Mouse (Mus musculus) layer of hippocampus, adult 9-10 months (tissue): Measurements from ENCODE around the gene Il17d.

Experiments
- DNase-seq: peaks from one replicate; pipeline ENCODE4 v3.0.0; 2022; ENCODE audit warnings: low spot score

The Il17d gene

GRCm38 (mm10) chr14:57535646-57536045 lies 11.1 kb downstream of the Il17d start:
- DNase-seq = no peak

GRCm38 (mm10) chr14:57536820-57537219 lies 12.2 kb downstream of the Il17d start:
- DNase-seq = no peak

- DNase-seq = no peak
These were observed 12.9 kb downstream of the Il17d start for GRCm38 (mm10) chr14:57537261-57538015.

- no peak for DNase-seq
These were observed 16.1 kb downstream of the Il17d start for GRCm38 (mm10) chr14:57540683-57541082.

- DNase-seq = no peak
These were observed 17.7 kb downstream of the Il17d start for GRCm38 (mm10) chr14:57542231-57542630.

- DNase-seq = no peak
These were observed 19.0 kb downstream of the Il17d start for GRCm38 (mm10) chr14:57543420-57544039.

GRCm38 (mm10) chr14:57545526-57545925 lies 20.9 kb downstream of the Il17d start:
- DNase-seq = no peak

GRCm38 (mm10) chr14:57546131-57546530 lies 21.6 kb downstream of the Il17d start:
- no peak for DNase-seq

- DNase-seq = no peak
These were observed 22.0 kb downstream of the Il17d start for GRCm38 (mm10) chr14:57546557-57547021.

- no peak for DNase-seq
These were observed 22.5 kb downstream of the Il17d start for GRCm38 (mm10) chr14:57547062-57547461.

GRCm38 (mm10) chr14:57552945-57553344 lies 28.4 kb downstream of the Il17d start:
- no peak for DNase-seq

- DNase-seq = no peak
These were observed 29.9 kb downstream of the Il17d start for GRCm38 (mm10) chr14:57554434-57554833.

- DNase-seq = no peak
These were observed 31.0 kb downstream of the Il17d start for GRCm38 (mm10) chr14:57555471-57556070.

GRCm38 (mm10) chr14:57556922-57557321 lies 32.3 kb downstream of the Il17d start:
- no peak for DNase-seq

- no peak for DNase-seq
These were observed 41.0 kb downstream of the Il17d start for GRCm38 (mm10) chr14:57565626-57566025.

- DNase-seq = peak; percentile 87
These were observed 46.9 kb downstream of the Il17d start, which contains the start of gene Eef1akmt1 for GRCm38 (mm10) chr14:57571155-57572133. TSS of gene Eef1akmt1 (minus strand) at chr14:57571612.

GRCm38 (mm10) chr14:57574792-57575587 lies 50.4 kb downstream of the Il17d start:
- DNase-seq = no peak

- DNase-seq = no peak
These were observed 51.9 kb downstream of the Il17d start for GRCm38 (mm10) chr14:57576364-57577060.

GRCm38 (mm10) chr14:57591830-57592229 lies 67.3 kb downstream of the Il17d start:
- no peak for DNase-seq
